Mouse (Mus musculus) kidney, adult 8-10 months (tissue): Measurements from ENCODE around the gene Slc9a3r2.

Experiments
- DNase-seq, 2 experiments: peaks; one replicate each; pipeline ENCODE4 v3.0.0; 2022

The Slc9a3r2 gene

DNA sequence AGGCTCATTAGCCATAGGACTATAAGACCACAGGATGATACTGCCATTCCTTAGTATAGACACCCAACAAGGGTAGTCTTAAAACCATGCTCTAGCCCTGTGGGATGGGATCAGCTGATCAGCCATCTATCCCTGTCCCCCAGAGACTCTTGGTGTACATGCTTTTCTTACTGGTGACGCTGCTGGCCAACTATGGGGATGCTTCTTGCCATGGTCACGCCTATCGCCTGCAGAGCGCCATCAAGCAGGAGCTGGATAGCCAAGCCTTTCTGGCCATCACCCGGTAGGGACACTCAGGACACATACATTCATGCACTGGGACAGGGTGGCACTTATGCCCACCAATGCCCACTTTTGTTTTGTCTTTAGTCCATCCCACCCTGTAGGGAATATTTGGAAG is 58.4 kb downstream of the Slc9a3r2 start:
- no peak for DNase-seq

DNA sequence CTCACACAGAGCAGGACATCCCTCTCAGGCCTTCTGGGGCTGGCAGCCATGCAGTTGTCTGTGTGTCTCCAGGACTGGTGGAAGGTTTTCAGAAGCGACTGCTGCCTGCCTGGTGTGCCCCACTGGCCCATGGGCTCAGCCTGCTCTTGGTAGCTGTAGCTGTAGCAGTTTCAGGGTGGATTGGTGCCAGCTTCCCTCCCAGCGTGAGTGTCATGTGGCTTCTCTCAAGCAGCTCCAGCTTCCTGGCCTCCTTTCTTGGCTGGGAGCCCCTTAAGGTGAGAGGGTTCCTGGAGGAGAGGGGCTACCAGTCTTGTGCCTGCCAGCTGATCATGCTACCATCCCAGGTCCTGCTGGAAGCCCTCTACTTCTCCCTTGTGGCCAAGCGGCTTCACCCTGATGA is 59.2 kb downstream of the Slc9a3r2 start:
- no peak for DNase-seq
